Mouse (Mus musculus) midbrain, embryonic 15.5 days (tissue): ENCODE results near the gene Satb2. TPM values are rescaled to one million over a fixed set of nuclear protein-coding genes. Genes with fewer than 3 reads are reported as not detected.
A peak's percentile ranks its signal among the peaks of the same experiment; 100 is the strongest.

Source experiments
- ATAC-seq: fragments of 200-750 bp; cut with Nextera tagmentation; replicated peaks from 2 replicates; pipeline ENCODE4 v1.8.0; 2017; ENCODE audit warnings: moderate TSS enrichment
- H3K27ac ChIP-seq: fragments of 300-500 bp; sonication (generic); 2 replicates; pipeline ENCODE4 v1.5.1; 2015; ENCODE audit warnings: mild to moderate bottlenecking, inconsistent platforms
- H3K27me3 ChIP-seq: fragments of 300-500 bp; sonication (generic); replicated peaks from 2 replicates; pipeline ENCODE4 v1.6.1; 2015; ENCODE audit warnings: inconsistent platforms
- H3K36me3 ChIP-seq: fragments of 300-500 bp; sonication (generic); replicated peaks from 2 replicates; pipeline ENCODE4 v1.6.1; 2015; ENCODE audit warnings: inconsistent platforms
- H3K4me1 ChIP-seq: fragments of 300-500 bp; sonication (generic); 2 replicates; pipeline ENCODE4 v1.6.1; 2015; ENCODE audit warnings: inconsistent platforms
- H3K4me2 ChIP-seq: fragments of 300-500 bp; sonication (generic); 2 replicates; pipeline ENCODE4 v1.6.1; 2015; ENCODE audit warnings: inconsistent platforms, mild to moderate bottlenecking, moderate library complexity
- H3K4me3 ChIP-seq: fragments of 300-500 bp; sonication (generic); 2 replicates; pipeline ENCODE4 v1.5.1; 2015; ENCODE audit warnings: mild to moderate bottlenecking, inconsistent platforms
- H3K9ac ChIP-seq: fragments of 300-500 bp; sonication (generic); 2 replicates; pipeline ENCODE4 v1.6.1; 2015; ENCODE audit warnings: mild to moderate bottlenecking, inconsistent platforms
- H3K9me3 ChIP-seq: fragments of 300-500 bp; sonication (generic); 2 replicates; pipeline ENCODE4 v1.6.1; 2016; ENCODE audit warnings: inconsistent platforms
- WGBS: fragments of 180-500 bp; shearing (Covaris S2); methylation state at CpG from one replicate; pipeline ENCODE4 v1.1.7; 2015; ENCODE audit warnings: mixed read lengths; 5-methylcytosine and 5-hydroxymethylcytosine counted together
- polyA plus RNA-seq: library from polyadenylated mRNA; unstranded; fragments of >200 nt; fragmentation: Nextera tagmentation; extraction: Ambion mirVana; gene quantifications from 2 replicates; pipeline ENCODE4 v1.2.1, GENCODE M21; 2015

Gene Satb2
- polyA plus RNA-seq, 1 experiment from 2014 or later = 0.80 TPM

- Histone ChIP-seq H3K27ac (no peak overlapping the region), H3K9ac (no peak overlapping the region), H3K4me3 (no peak overlapping the region), H3K36me3 (no peaks in the 10 kb centered on the region), H3K4me2 (0 out of 2 replicates have a peak overlapping the region, but pooled peaks have one; percentile 15), H3K27me3 (no peaks in the 10 kb centered on the region), H3K4me1 (no peaks in the 10 kb centered on the region), H3K9me3 (no peaks in the 10 kb centered on the region)
- WGBS = 63% methylated on average over 13 of the region's 13 CpGs
- no peak; the same call in 1 of the 2 replicates for ATAC-seq
Observed at GRCm38 (mm10) chr1:56898606-56899396, 79.6 kb downstream of the Satb2 start.

- whole genome bisulfite sequencing = 93% methylated on average over 8 of the region's 8 CpGs
- Histone ChIP-seq H3K9me3 (no peaks in the 10 kb centered on the region), H3K9ac (no peak overlapping the region), H3K36me3 (no peaks in the 10 kb centered on the region), H3K4me2 (no peak overlapping the region), H3K4me3 (no peak overlapping the region), H3K27me3 (no peaks in the 10 kb centered on the region), H3K4me1 (no peaks in the 10 kb centered on the region), H3K27ac (no peak overlapping the region)
- ATAC-seq = no peak
Observed at GRCm38 (mm10) chr1:56897492-56898180, 80.8 kb downstream of the Satb2 start.

- Histone ChIP-seq H3K4me3 (no peak overlapping the region), H3K36me3 (no peaks in the 10 kb centered on the region), H3K9ac (no peak overlapping the region), H3K9me3 (no peaks in the 10 kb centered on the region), H3K4me2 (no peak overlapping the region), H3K27me3 (no peaks in the 10 kb centered on the region), H3K4me1 (no peaks in the 10 kb centered on the region), H3K27ac (no peak overlapping the region)
- 89% methylated on average over 3 of the region's 3 CpGs for WGBS
- no peak for ATAC-seq
Observed at GRCm38 (mm10) chr1:56896670-56897069, 81.8 kb downstream of the Satb2 start.

- Histone ChIP-seq H3K27ac (no peak overlapping the region), H3K9me3 (no peaks in the 10 kb centered on the region), H3K4me1 (no peaks in the 10 kb centered on the region), H3K36me3 (no peaks in the 10 kb centered on the region), H3K4me3 (no peak overlapping the region), H3K27me3 (no peaks in the 10 kb centered on the region), H3K4me2 (no peak overlapping the region), H3K9ac (no peak overlapping the region)
- no peak for ATAC-seq
- WGBS = 84% methylated on average over 5 of the region's 5 CpGs
Observed at GRCm38 (mm10) chr1:56892766-56893165, 85.7 kb downstream of the Satb2 start.

GRCm38 (mm10) chr1:56888939-56889338, 89.5 kb downstream of the Satb2 start:
- WGBS = 81% methylated on average over 1 of the region's 1 CpGs
- Histone ChIP-seq H3K9me3 (no peaks in the 10 kb centered on the region), H3K27me3 (no peaks in the 10 kb centered on the region), H3K36me3 (no peaks in the 10 kb centered on the region), H3K4me1 (no peaks in the 10 kb centered on the region), H3K9ac (no peak overlapping the region), H3K4me3 (no peak overlapping the region), H3K4me2 (no peak overlapping the region), H3K27ac (no peak overlapping the region)
- no peak for ATAC-seq

- ATAC-seq = no peak
- H3K9ac ChIP-seq = no peak overlapping the region
Observed at GRCm38 (mm10) chr1:56887524-56887923, 90.9 kb downstream of the Satb2 start.

GRCm38 (mm10) chr1:56871485-56871884, 107.0 kb downstream of the Satb2 start:
- H3K4me3 ChIP-seq = no peak overlapping the region
- H3K27ac ChIP-seq = no peak overlapping the region
- H3K27me3 ChIP-seq = no peaks in the 10 kb centered on the region
- H3K36me3 ChIP-seq = no peaks in the 10 kb centered on the region
- no peak overlapping the region for H3K9ac ChIP-seq
- H3K4me2 ChIP-seq = no peak overlapping the region
- no peaks in the 10 kb centered on the region for H3K4me1 ChIP-seq
- ATAC-seq = no peak
- 93% methylated on average over 8 of the region's 8 CpGs for WGBS
- H3K9me3 ChIP-seq = no peaks in the 10 kb centered on the region

More at GRCm38 (mm10) chr1:56887524-56887923, 90.9 kb downstream of the Satb2 start:
- Histone ChIP-seq H3K4me1 (no peaks in the 10 kb centered on the region), H3K27me3 (no peaks in the 10 kb centered on the region), H3K36me3 (no peaks in the 10 kb centered on the region), H3K27ac (no peak overlapping the region), H3K4me3 (no peak overlapping the region), H3K4me2 (no peak overlapping the region), H3K9me3 (no peaks in the 10 kb centered on the region)

- no peak for ATAC-seq
- 81% methylated on average over 1 of the region's 1 CpGs for WGBS
- no peaks in the 10 kb centered on the region for H3K9me3 ChIP-seq
Observed at GRCm38 (mm10) chr1:56865246-56865645, 113.2 kb downstream of the Satb2 start.

GRCm38 (mm10) chr1:56862799-56863198, 115.7 kb downstream of the Satb2 start:
- H3K4me1 ChIP-seq = no peaks in the 10 kb centered on the region
- ATAC-seq = no peak
- H3K9ac ChIP-seq = no peak overlapping the region
- no peak overlapping the region for H3K4me2 ChIP-seq
- no peak overlapping the region for H3K4me3 ChIP-seq
- 68% methylated on average over 4 of the region's 4 CpGs for WGBS
- H3K36me3 ChIP-seq = no peaks in the 10 kb centered on the region
- H3K9me3 ChIP-seq = no peaks in the 10 kb centered on the region
- no peak overlapping the region for H3K27ac ChIP-seq
- H3K27me3 ChIP-seq = no peaks in the 10 kb centered on the region

More at GRCm38 (mm10) chr1:56865246-56865645, 113.2 kb downstream of the Satb2 start:
- Histone ChIP-seq H3K4me2 (no peak overlapping the region), H3K9ac (no peak overlapping the region), H3K4me1 (no peaks in the 10 kb centered on the region), H3K36me3 (no peaks in the 10 kb centered on the region), H3K4me3 (no peak overlapping the region), H3K27ac (no peak overlapping the region), H3K27me3 (no peaks in the 10 kb centered on the region)

- Histone ChIP-seq H3K9ac (no peak overlapping the region), H3K9me3 (no peaks in the 10 kb centered on the region), H3K4me2 (no peak overlapping the region), H3K27me3 (no peaks in the 10 kb centered on the region), H3K27ac (no peak overlapping the region), H3K4me3 (no peak overlapping the region), H3K36me3 (no peaks in the 10 kb centered on the region), H3K4me1 (no peaks in the 10 kb centered on the region)
- WGBS = 80% methylated on average over 8 of the region's 8 CpGs
- ATAC-seq = no peak
Observed at GRCm38 (mm10) chr1:56857202-56857601, 121.2 kb downstream of the Satb2 start.

- no peak for ATAC-seq
- Histone ChIP-seq H3K4me3 (no peak overlapping the region), H3K4me1 (no peaks in the 10 kb centered on the region), H3K27me3 (no peaks in the 10 kb centered on the region), H3K4me2 (no peak overlapping the region), H3K9ac (no peak overlapping the region), H3K27ac (no peak overlapping the region), H3K36me3 (no peaks in the 10 kb centered on the region), H3K9me3 (no peaks in the 10 kb centered on the region)
- 95% methylated on average over 8 of the region's 8 CpGs for WGBS
Observed at GRCm38 (mm10) chr1:56850446-56850845, 128.0 kb downstream of the Satb2 start.

GRCm38 (mm10) chr1:56846358-56846757, 132.1 kb downstream of the Satb2 start:
- WGBS = 96% methylated on average over 9 of the region's 9 CpGs
- no peak overlapping the region for H3K27ac ChIP-seq

More at GRCm38 (mm10) chr1:56846358-56846757, 132.1 kb downstream of the Satb2 start:
- Histone ChIP-seq H3K4me1 (peaks cover 6% of the 10 kb centered on the region; the same call in 1 of the 2 replicates), H3K36me3 (no peaks in the 10 kb centered on the region), H3K9ac (no peak overlapping the region), H3K27me3 (no peaks in the 10 kb centered on the region), H3K4me2 (no peak overlapping the region), H3K9me3 (no peaks in the 10 kb centered on the region), H3K4me3 (no peak overlapping the region)
- ATAC-seq = no peak
